Mouse (Mus musculus): ENCODE data around the gene Ackr4. TPM values are rescaled to one million over a fixed set of nuclear protein-coding genes. Genes with fewer than 3 reads are reported as not detected.

The Ackr4 gene
- polyA plus RNA-seq, 1 experiment from 2014 or later, result 1.6 TPM

DNA sequence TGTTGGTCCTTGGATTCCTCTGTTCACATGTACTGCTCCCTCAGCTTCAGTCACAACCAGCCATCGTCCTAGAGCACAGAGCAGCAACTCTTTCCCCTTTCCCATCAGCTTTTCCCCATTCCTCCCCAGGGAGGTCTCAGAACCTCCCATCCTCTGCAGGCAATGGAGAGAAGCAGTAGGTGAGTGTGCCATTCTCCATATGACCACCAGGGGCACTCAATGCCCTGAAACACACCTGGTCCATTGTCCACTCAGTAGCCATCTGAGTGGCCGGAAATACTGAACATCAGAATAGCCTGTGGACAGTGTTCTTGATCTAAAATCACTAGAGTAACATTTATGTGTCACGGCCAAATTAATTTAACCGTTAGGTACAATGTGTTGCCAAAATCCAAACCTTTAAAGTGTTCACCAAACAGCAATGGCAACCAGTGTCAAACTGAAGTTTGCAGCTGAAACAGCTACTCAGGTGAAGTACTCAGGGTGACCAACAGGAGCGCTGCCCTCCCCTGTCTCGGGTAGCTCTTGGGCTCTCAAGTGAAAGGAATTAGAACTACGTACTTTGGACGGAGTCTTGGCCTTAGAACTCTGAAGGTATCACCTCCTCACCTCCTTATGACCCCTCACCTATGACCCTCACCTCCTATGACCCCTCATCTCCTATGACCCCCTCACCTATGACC, 17.7 kb upstream of the Ackr4 start:
- Histone ChIP-seq H3K4me2 (no peak overlapping the region), H3K36me3 (no peaks in the 10 kb centered on the region), H3K4me1 (replicated peaks) (no peaks in the 10 kb centered on the region), H3K27me3 (no peaks in the 10 kb centered on the region), H3K27ac (replicated peaks) (no peak overlapping the region), H3K9me3 (no peaks in the 10 kb centered on the region), H3K9ac (no peak overlapping the region), H3K4me3 (no peak overlapping the region)
- ATAC-seq (ENCODE audit: low FRiP score, low read depth), result no peak
- 86% methylated on average over 8 of the region's 8 CpGs for WGBS

DNA sequence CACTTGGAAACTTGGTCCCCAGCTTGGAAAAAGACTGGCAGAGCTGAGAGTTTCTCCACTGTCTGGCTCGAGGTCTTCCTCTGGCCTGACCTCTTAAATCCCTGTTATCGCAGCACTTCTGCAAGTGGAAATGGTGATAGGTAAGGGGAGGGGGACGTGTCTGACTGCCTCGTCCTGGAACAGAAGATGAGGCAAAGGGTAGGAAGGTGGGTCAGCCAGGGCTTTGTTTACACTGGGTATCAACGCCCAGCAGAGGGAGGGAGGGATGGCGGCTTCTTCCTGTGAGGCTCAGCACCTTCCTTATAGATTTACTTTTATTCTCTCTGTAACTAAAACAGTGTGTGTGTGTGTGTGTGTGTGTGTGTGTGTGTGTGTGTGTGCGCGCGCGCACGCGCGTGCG, 16.1 kb upstream of the Ackr4 start:
- no peak overlapping the region for H3K27ac ChIP-seq (replicated peaks)
- H3K27me3 ChIP-seq, result no peaks in the 10 kb centered on the region
- H3K4me3 ChIP-seq, result no peak overlapping the region
- ATAC-seq (ENCODE audit: low FRiP score, low read depth), result no peak
- no peaks in the 10 kb centered on the region for H3K9me3 ChIP-seq
- H3K9ac ChIP-seq, result no peak overlapping the region
- no peak overlapping the region for H3K4me2 ChIP-seq
- WGBS, result 82% methylated on average over 14 of the region's 14 CpGs
- H3K36me3 ChIP-seq, result no peaks in the 10 kb centered on the region
- no peaks in the 10 kb centered on the region for H3K4me1 ChIP-seq (replicated peaks)

DNA sequence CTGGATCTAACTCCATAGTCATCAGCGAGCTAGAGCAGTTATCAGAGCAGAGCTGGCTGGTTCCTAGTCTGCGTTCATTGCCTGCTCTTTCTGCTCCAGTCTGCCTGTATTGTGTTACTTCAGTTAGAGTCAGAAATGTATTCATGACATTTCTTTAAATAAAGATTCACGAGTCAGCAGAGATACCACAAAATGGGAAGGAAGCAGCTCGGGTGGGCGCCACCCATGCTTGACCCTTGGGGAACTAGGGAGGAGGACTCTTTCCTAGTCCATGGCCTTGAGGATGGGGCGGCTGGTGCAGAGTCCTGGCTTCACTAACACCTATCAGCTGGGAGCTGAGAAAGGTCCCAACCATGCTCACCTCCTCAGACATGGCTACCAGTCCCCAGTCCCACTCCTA, 13.6 kb upstream of the Ackr4 start:
- Histone ChIP-seq H3K4me1 (replicated peaks) (no peaks in the 10 kb centered on the region), H3K4me3 (no peak overlapping the region), H3K27ac (replicated peaks) (no peak overlapping the region), H3K27me3 (no peaks in the 10 kb centered on the region), H3K36me3 (no peaks in the 10 kb centered on the region), H3K9ac (no peak overlapping the region), H3K9me3 (no peaks in the 10 kb centered on the region), H3K4me2 (no peak overlapping the region)
- WGBS, result 91% methylated on average over 6 of the region's 6 CpGs
- no peak for ATAC-seq (ENCODE audit: low FRiP score, low read depth)

DNA sequence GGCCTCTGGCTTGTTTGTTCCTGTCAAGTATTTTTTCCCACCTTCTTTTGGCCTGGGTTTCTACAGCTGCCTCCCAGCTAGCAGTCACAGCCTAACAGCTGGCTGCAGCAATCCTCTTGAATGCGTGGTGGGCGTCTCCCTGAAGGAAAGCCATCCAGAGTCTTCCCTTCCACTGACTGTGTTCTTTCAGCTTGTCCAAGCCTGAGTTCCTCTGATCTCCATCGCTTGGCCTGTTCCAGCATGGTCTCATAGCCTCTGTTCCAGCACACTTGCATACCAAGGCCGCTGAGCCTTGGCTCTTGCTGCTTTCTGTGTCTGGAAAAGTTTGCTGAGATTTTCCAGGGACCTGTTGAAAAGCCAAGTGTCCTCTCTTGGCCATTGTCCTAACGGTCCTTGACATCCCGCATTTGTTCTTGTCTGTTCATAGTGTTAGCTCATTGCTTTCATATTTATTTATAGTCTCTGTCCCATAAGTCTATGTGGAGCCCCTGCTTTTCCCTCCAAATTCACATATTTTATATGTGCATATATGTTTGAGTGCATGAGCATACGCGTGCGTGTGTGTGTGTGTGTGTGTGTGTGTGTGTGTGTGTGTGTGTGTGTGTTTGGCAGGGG, 3.5 kb upstream of the Ackr4 start:
- no peaks in the 10 kb centered on the region for H3K27me3 ChIP-seq
- no peaks in the 10 kb centered on the region for H3K36me3 ChIP-seq
- no peak overlapping the region for H3K4me2 ChIP-seq
- no peak overlapping the region for H3K9ac ChIP-seq
- no peak for ATAC-seq (ENCODE audit: low FRiP score, low read depth)
- peaks cover 9% of the 10 kb centered on the region for H3K4me1 ChIP-seq (replicated peaks)
- no peak overlapping the region for H3K4me3 ChIP-seq
- H3K27ac ChIP-seq (replicated peaks), result no peak overlapping the region
- no peaks in the 10 kb centered on the region for H3K9me3 ChIP-seq
- WGBS, result 90% methylated on average over 9 of the region's 9 CpGs

DNA sequence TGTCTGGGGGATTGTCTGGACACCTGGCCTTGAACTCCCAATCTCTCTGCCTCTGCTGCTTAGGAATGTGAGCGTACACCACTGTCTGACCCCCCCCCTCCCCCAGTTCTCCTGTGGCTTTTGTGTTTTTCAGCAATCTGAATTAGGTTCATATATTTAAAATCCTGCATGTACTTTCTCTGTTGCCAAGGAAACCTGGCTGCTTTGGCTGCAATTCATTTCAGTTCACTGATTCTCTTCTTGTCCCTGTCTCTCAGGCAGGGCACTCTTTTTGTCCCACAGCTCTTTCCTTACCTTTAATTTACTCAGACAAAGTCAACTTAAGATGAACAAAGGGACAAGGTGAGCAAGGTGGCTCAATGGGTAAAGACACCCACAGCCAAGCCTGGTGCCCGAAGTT, 1.4 kb upstream of the Ackr4 start:
- ATAC-seq (ENCODE audit: low FRiP score, low read depth), result no peak
- no peaks in the 10 kb centered on the region for H3K9me3 ChIP-seq
- no peak overlapping the region for H3K4me2 ChIP-seq
- H3K4me1 ChIP-seq (replicated peaks), result peaks cover 9% of the 10 kb centered on the region
- no peaks in the 10 kb centered on the region for H3K27me3 ChIP-seq
- H3K4me3 ChIP-seq, result no peak overlapping the region
- H3K9ac ChIP-seq, result no peak overlapping the region
- H3K27ac ChIP-seq (replicated peaks), result peak overlapping the region; percentile 57
- WGBS, result 32% methylated on average over 2 of the region's 2 CpGs
- no peaks in the 10 kb centered on the region for H3K36me3 ChIP-seq

- H3K9ac ChIP-seq, result no peak overlapping the region
- ATAC-seq (ENCODE audit: low FRiP score, low read depth), result no peak
- 0 out of 2 replicates have a peak overlapping the region, but pooled peaks have one; percentile 48 for H3K27ac ChIP-seq (replicated peaks)
- H3K9me3 ChIP-seq, result no peaks in the 10 kb centered on the region
- WGBS, result 38% methylated on average over 5 of the region's 5 CpGs
- H3K27me3 ChIP-seq, result no peaks in the 10 kb centered on the region
- H3K36me3 ChIP-seq, result no peaks in the 10 kb centered on the region
- no peak overlapping the region for H3K4me3 ChIP-seq
- H3K4me2 ChIP-seq, result no peak overlapping the region
- peaks cover 9% of the 10 kb centered on the region for H3K4me1 ChIP-seq (replicated peaks)
Observed at GRCm38 (mm10) chr9:104123622-104124021, 3.1 kb downstream of the Ackr4 start.

DNA sequence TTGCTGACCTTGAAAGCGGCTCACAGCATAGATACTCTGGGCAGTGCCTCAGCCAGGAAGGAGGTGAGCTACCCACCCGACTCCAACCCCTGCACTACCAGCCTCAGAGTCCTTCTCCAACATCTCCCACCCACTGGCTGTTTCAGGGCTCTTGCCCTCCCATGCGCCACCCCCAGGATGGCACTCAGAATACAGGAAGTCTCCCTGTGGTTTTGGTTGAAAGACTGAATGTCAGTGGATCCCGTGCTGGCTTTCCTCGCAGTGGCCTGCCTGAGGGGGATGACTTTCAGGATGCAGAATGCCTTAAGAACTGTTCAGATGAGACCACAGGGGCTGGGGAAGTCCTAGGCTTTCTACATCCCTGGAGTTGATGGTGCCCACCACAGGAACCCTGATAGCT, 3.6 kb downstream of the Ackr4 start:
- no peaks in the 10 kb centered on the region for H3K9me3 ChIP-seq
- H3K4me3 ChIP-seq, result no peak overlapping the region
- H3K36me3 ChIP-seq, result no peaks in the 10 kb centered on the region
- no peak for ATAC-seq (ENCODE audit: low FRiP score, low read depth)
- peaks cover 6% of the 10 kb centered on the region for H3K4me1 ChIP-seq (replicated peaks)
- H3K27me3 ChIP-seq, result no peaks in the 10 kb centered on the region
- 0 out of 2 replicates have a peak overlapping the region, but pooled peaks have one; percentile 48 for H3K27ac ChIP-seq (replicated peaks)
- H3K9ac ChIP-seq, result no peak overlapping the region
- no peak overlapping the region for H3K4me2 ChIP-seq
- 67% methylated on average over 5 of the region's 5 CpGs for WGBS

DNA sequence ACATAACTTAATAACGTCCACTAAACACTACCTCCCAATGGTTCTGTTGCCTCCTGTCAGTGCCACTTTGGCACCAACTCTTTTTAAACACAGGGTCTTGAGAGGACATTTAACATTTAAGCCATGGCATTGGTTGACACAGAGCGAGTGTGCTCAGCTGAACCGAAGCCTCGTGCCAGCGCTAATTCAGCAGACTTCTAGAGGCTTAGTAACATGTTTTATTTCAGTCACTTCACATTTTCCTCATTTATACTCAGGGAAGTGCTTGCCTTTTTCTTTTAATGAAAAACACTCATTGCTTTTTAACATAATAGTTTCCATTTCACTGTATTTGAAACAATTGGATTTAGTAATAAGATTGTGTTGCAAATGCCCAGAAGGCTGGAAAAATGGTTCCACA, 17.6 kb downstream of the Ackr4 start:
- H3K9ac ChIP-seq, result no peak overlapping the region
- H3K27ac ChIP-seq (replicated peaks), result no peak overlapping the region
- H3K4me1 ChIP-seq (replicated peaks), result no peaks in the 10 kb centered on the region
- no peaks in the 10 kb centered on the region for H3K27me3 ChIP-seq
- ATAC-seq (ENCODE audit: low FRiP score, low read depth), result no peak
- no peak overlapping the region for H3K4me3 ChIP-seq
- 92% methylated on average over 5 of the region's 5 CpGs for WGBS
- H3K4me2 ChIP-seq, result no peak overlapping the region
- H3K9me3 ChIP-seq, result no peaks in the 10 kb centered on the region
- H3K36me3 ChIP-seq, result no peaks in the 10 kb centered on the region

DNA sequence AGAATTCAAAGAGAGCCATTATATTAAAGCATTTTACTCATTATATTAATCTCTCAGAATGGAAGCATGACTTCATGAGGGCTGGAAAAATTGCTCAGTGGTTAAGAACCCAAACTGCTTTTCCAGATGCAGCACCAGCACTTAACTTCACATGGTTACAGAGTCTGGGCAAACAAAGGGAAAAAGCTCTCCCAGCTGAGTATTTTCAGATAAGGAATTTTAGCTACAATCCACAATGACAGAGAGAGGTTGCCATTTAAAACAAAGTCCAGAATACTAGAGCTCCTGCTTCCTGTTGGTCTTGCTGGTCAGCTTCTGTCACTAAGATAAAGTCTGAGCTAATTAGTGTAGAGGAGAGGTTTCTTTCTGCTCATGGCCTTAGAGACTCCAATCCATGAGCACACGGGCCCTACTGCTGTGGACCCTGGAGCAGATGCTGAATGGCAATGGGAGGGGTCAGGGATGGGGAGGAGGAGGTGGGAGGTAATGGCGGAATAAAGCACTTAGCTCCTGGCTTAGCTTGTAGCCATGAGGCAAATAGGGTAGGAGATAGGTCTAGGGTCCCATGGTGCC, 18.1 kb downstream of the Ackr4 start:
- no peaks in the 10 kb centered on the region for H3K4me1 ChIP-seq (replicated peaks)
- no peak overlapping the region for H3K4me2 ChIP-seq
- ATAC-seq (ENCODE audit: low FRiP score, low read depth), result no peak
- no peaks in the 10 kb centered on the region for H3K27me3 ChIP-seq
- H3K36me3 ChIP-seq, result no peaks in the 10 kb centered on the region
- no peak overlapping the region for H3K4me3 ChIP-seq
- WGBS, result 73% methylated on average over 2 of the region's 2 CpGs
- no peaks in the 10 kb centered on the region for H3K9me3 ChIP-seq
- no peak overlapping the region for H3K9ac ChIP-seq
- no peak overlapping the region for H3K27ac ChIP-seq (replicated peaks)

DNA sequence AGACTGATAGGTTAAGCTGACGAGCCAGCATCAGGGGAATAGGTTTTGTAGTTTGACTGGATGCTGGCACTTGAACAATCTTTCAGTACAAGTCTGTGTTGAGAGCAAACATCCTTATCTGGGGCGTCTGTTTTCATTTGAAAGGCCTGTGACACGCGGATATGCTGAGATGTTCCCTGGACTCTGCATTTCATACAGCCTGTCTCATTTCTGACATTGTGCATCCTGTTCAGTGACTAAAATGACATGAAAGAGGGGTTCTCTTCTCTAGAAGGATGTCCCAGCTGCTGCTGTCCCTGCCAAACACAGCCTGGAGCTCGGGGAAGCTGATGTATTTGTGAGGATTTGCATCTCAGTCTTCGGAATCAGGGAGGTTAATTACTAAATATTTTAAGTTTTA, 19.3 kb downstream of the Ackr4 start:
- WGBS, result 79% methylated on average over 6 of the region's 6 CpGs
- Histone ChIP-seq H3K36me3 (no peaks in the 10 kb centered on the region), H3K9me3 (no peaks in the 10 kb centered on the region), H3K4me1 (replicated peaks) (no peaks in the 10 kb centered on the region), H3K4me2 (no peak overlapping the region), H3K27me3 (no peaks in the 10 kb centered on the region), H3K9ac (no peak overlapping the region), H3K4me3 (no peak overlapping the region), H3K27ac (replicated peaks) (no peak overlapping the region)
- ATAC-seq (ENCODE audit: low FRiP score, low read depth), result no peak

DNA sequence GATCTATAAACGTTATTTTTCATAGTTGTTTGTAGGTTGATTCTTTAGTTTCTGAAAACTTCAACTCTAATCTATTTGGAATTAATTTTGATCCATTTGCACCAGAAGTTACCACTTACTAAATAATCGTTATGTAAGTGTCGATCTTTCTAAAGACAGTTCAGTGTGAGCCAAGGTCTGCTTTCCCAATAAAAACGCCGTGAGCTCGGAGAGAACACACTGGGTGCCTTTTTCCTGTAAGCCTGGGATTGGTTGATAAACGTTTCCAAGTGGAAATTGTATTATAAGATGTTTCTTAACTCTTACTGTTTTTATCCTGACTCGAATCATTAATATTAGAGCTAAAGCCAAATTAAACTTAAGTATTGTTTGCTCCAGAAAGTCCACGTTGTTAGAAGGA, 19.8 kb downstream of the Ackr4 start:
- no peak overlapping the region for H3K4me2 ChIP-seq
- H3K9ac ChIP-seq, result no peak overlapping the region
- no peak overlapping the region for H3K27ac ChIP-seq (replicated peaks)
- ATAC-seq (ENCODE audit: low FRiP score, low read depth), result no peak
- no peak overlapping the region for H3K4me3 ChIP-seq
- WGBS, result 85% methylated on average over 9 of the region's 9 CpGs
- no peaks in the 10 kb centered on the region for H3K9me3 ChIP-seq
- no peaks in the 10 kb centered on the region for H3K36me3 ChIP-seq
- no peaks in the 10 kb centered on the region for H3K27me3 ChIP-seq
- no peaks in the 10 kb centered on the region for H3K4me1 ChIP-seq (replicated peaks)

GRCm38 (mm10) chr9:104104986-104105385, 21.7 kb downstream of the Ackr4 start:
- Histone ChIP-seq H3K4me1 (replicated peaks) (no peaks in the 10 kb centered on the region), H3K27ac (replicated peaks) (no peak overlapping the region), H3K9me3 (no peaks in the 10 kb centered on the region), H3K4me2 (no peak overlapping the region), H3K36me3 (no peaks in the 10 kb centered on the region), H3K27me3 (no peaks in the 10 kb centered on the region), H3K9ac (no peak overlapping the region), H3K4me3 (no peak overlapping the region)
- WGBS, result 77% methylated on average over 2 of the region's 2 CpGs
- ATAC-seq (ENCODE audit: low FRiP score, low read depth), result no peak
